Mouse (Mus musculus) gastrocnemius, postnatal 25 days (tissue): ENCODE measurements around the gene H2-DMb1. TPM values are rescaled to one million over a fixed set of nuclear protein-coding genes. Genes with fewer than 3 reads are reported as not detected.

Experiments
- total RNA-seq, 2 experiments: library from RNA; stranded (reverse); gene quantifications; 1 replicate in 1 of 2; 2 replicates in 1 of 2; pipeline ENCODE4 v1.2.3; 2021

The H2-DMb1 gene
- total RNA-seq, 2 experiments from 2014 or later, result 0.43 to 1.2 TPM

Other genes with a start within 250 kb of the H2-DMb1 start
- not detected for gene Platr17, start 247.9 kb upstream of the H2-DMb1 start, total RNA-seq
- 10 to 100 TPM; 10.2 to 11.7 TPM for gene Daxx, start 243.7 kb upstream of the H2-DMb1 start, total RNA-seq
- gene Tapbp, start 237.2 kb upstream of the H2-DMb1 start, total RNA-seq, result 10 to 100 TPM; 31.2 to 41.2 TPM
- 10 to 100 TPM; 11.1 to 11.3 TPM for gene Zbtb22, start 237.2 kb upstream of the H2-DMb1 start, total RNA-seq
- 10 to 100 TPM; 27.3 to 28.5 TPM for gene Rgl2, start 223.5 kb upstream of the H2-DMb1 start, total RNA-seq
- 10 to 100 TPM; 52.3 to 55.8 TPM for gene Pfdn6, start 212.7 kb upstream of the H2-DMb1 start, total RNA-seq
- 10 to 100 TPM in 1 of 2 experiments, 1 to 10 TPM in 1; 9.7 to 11.6 TPM for gene Wdr46, start 212.4 kb upstream of the H2-DMb1 start, total RNA-seq
- 1 to 10 TPM; 1.8 to 1.9 TPM for gene B3galt4, start 201.6 kb upstream of the H2-DMb1 start, total RNA-seq
- gene Vps52, start 197.3 kb upstream of the H2-DMb1 start, total RNA-seq, result 10 to 100 TPM; 27.2 to 28.8 TPM
- 100 to 1,000 TPM; 330 to 347 TPM for gene Rps18, start 197.1 kb upstream of the H2-DMb1 start, total RNA-seq
- gene H2-K1, start 152.7 kb upstream of the H2-DMb1 start, total RNA-seq, result 10 to 100 TPM; 22.8 to 48.2 TPM
- gene Ring1, start 128.4 kb upstream of the H2-DMb1 start, total RNA-seq, result 10 to 100 TPM; 10.1 to 12.3 TPM
- 10 to 100 TPM; 52.7 to 59.9 TPM for gene H2-Ke6, start 125.0 kb upstream of the H2-DMb1 start, total RNA-seq
- 10 to 100 TPM; 41.5 to 45.7 TPM for gene Slc39a7, start 121.4 kb upstream of the H2-DMb1 start, total RNA-seq
- 10 to 100 TPM; 34.9 to 36.3 TPM for gene Rxrb, start 121.3 kb upstream of the H2-DMb1 start, total RNA-seq
- gene Col11a2, start 113.6 kb upstream of the H2-DMb1 start, total RNA-seq, result 10 to 100 TPM in 1 of 2 experiments, 1 to 10 TPM in 1; 6.5 to 16.7 TPM
- gene H2-Oa, start 60.7 kb upstream of the H2-DMb1 start, total RNA-seq, result not detected
- gene H2-DMa, start 33.5 kb upstream of the H2-DMb1 start, total RNA-seq, result 1 to 10 TPM; 2.8 to 3.1 TPM
- 10 to 100 TPM; 66.7 to 69.1 TPM for gene Brd2, start 30.4 kb upstream of the H2-DMb1 start, total RNA-seq
- under 1 TPM; 0.28 to 0.67 TPM for gene H2-DMb2, start 9.8 kb upstream of the H2-DMb1 start, total RNA-seq
- gene Tap1, start 34.5 kb downstream of the H2-DMb1 start, total RNA-seq, result 1 to 10 TPM; 1.4 to 1.5 TPM
- 1 to 10 TPM; 1.3 to 3.1 TPM for gene Psmb9, start 34.7 kb downstream of the H2-DMb1 start, total RNA-seq
- 1 to 10 TPM; 2.9 to 4.8 TPM for gene Psmb8, start 44.6 kb downstream of the H2-DMb1 start, total RNA-seq
- gene Tap2, start 50.5 kb downstream of the H2-DMb1 start, total RNA-seq, result 1 to 10 TPM; 4.3 to 5.1 TPM
- gene H2-Ob, start 85.8 kb downstream of the H2-DMb1 start, total RNA-seq, result under 1 TPM in 1 of 2 experiments, not detected in 1; 0.13 TPM
- gene H2-Ab1, start 104.6 kb downstream of the H2-DMb1 start, total RNA-seq, result 1 to 10 TPM; 2.7 to 3.3 TPM
- gene H2-Aa, start 134.8 kb downstream of the H2-DMb1 start, total RNA-seq, result 1 to 10 TPM; 4.4 to 4.5 TPM
- 1 to 10 TPM; 3.9 to 5.5 TPM for gene H2-Eb1, start 152.8 kb downstream of the H2-DMb1 start, total RNA-seq
- not detected for gene H2-Eb2, start 172.6 kb downstream of the H2-DMb1 start, total RNA-seq
- under 1 TPM; 0.31 to 0.43 TPM for gene Btnl2, start 201.8 kb downstream of the H2-DMb1 start, total RNA-seq
- gene Btnl1, start 224.1 kb downstream of the H2-DMb1 start, total RNA-seq, result not detected
- gene BC051142, start 245.7 kb downstream of the H2-DMb1 start, total RNA-seq, result not detected